Mouse (Mus musculus) heart, embryonic 15.5 days (tissue): ENCODE data around the gene Rb1. TPM values are rescaled to one million over a fixed set of nuclear protein-coding genes. Genes with fewer than 3 reads are reported as not detected.

ENCODE experiments used
- ATAC-seq: fragments of 200-750 bp; cut with Nextera tagmentation; replicated peaks from 2 replicates; pipeline ENCODE4 v1.8.0; 2017; ENCODE audit warnings: low read depth, moderate TSS enrichment; ENCODE audit not compliant: insufficient number of reproducible peaks, insufficient read depth, low FRiP score
- H3K27ac ChIP-seq: fragments of 300-500 bp; sonication (generic); 2 replicates; pipeline ENCODE4 v1.5.1; 2015; ENCODE audit warnings: mild to moderate bottlenecking, inconsistent platforms
- H3K27me3 ChIP-seq: fragments of 300-500 bp; sonication (generic); 2 replicates; pipeline ENCODE4 v1.6.1; 2015; ENCODE audit warnings: inconsistent platforms
- H3K36me3 ChIP-seq: fragments of 300-500 bp; sonication (generic); 2 replicates; pipeline ENCODE4 v1.6.1; 2015; ENCODE audit warnings: mild to moderate bottlenecking, inconsistent platforms
- H3K4me1 ChIP-seq: fragments of 300-500 bp; sonication (generic); replicated peaks from 2 replicates; pipeline ENCODE4 v1.6.1; 2015; ENCODE audit warnings: inconsistent platforms
- H3K4me2 ChIP-seq: fragments of 300-500 bp; sonication (generic); 2 replicates; pipeline ENCODE4 v1.6.1; 2015; ENCODE audit warnings: inconsistent platforms, mild to moderate bottlenecking, moderate library complexity
- H3K4me3 ChIP-seq: fragments of 300-500 bp; sonication (generic); 2 replicates; pipeline ENCODE4 v1.5.1; 2015; ENCODE audit warnings: mild to moderate bottlenecking, inconsistent platforms
- H3K9ac ChIP-seq: fragments of 300-500 bp; sonication (generic); 2 replicates; pipeline ENCODE4 v1.6.1; 2015; ENCODE audit warnings: mild to moderate bottlenecking, inconsistent platforms
- H3K9me3 ChIP-seq: fragments of 300-500 bp; sonication (generic); replicated peaks from 2 replicates; pipeline ENCODE4 v1.6.1; 2016; ENCODE audit warnings: inconsistent platforms
- WGBS: fragments of 180-500 bp; shearing (Covaris S2); methylation state at CpG from one replicate; pipeline ENCODE4 v1.1.7; 2015; ENCODE audit warnings: mixed read lengths; 5-methylcytosine and 5-hydroxymethylcytosine counted together
- polyA plus RNA-seq: library from polyadenylated mRNA; unstranded; fragments of >200 nt; fragmentation: Nextera tagmentation; extraction: Ambion mirVana; gene quantifications from 2 replicates; pipeline ENCODE4 v1.2.1, GENCODE M21; 2015

The Rb1 gene
- polyA plus RNA-seq, 1 experiment from 2014 or later, result 9.9 TPM

GRCm38 (mm10) chr14:73333880-73334279 is 8.3 kb upstream of the Rb1 start:
- no peak overlapping the region for H3K27ac ChIP-seq
- WGBS, result 76% methylated on average over 3 of the region's 3 CpGs
- no peaks in the 10 kb centered on the region for H3K27me3 ChIP-seq
- H3K9ac ChIP-seq, result no peak overlapping the region
- H3K9me3 ChIP-seq, result no peaks in the 10 kb centered on the region
- no peak for ATAC-seq
- H3K4me3 ChIP-seq, result no peak overlapping the region
- no peak overlapping the region for H3K4me2 ChIP-seq
- no peaks in the 10 kb centered on the region for H3K4me1 ChIP-seq
- no peaks in the 10 kb centered on the region for H3K36me3 ChIP-seq

- 69% methylated on average over 4 of the region's 4 CpGs for WGBS
- H3K4me1 ChIP-seq, result peaks cover 8% of the 10 kb centered on the region
- H3K27me3 ChIP-seq, result no peaks in the 10 kb centered on the region
- no peak overlapping the region for H3K9ac ChIP-seq
- H3K4me2 ChIP-seq, result no peak overlapping the region
- no peak overlapping the region for H3K27ac ChIP-seq
- no peak overlapping the region for H3K4me3 ChIP-seq
- no peak for ATAC-seq
- H3K36me3 ChIP-seq, result no peaks in the 10 kb centered on the region
- no peaks in the 10 kb centered on the region for H3K9me3 ChIP-seq
Measured at GRCm38 (mm10) chr14:73331386-73331785, 5.8 kb upstream of the Rb1 start.

- Histone ChIP-seq H3K9me3 (no peaks in the 10 kb centered on the region), H3K27ac (no peak overlapping the region)
- WGBS, result 75% methylated on average over 2 of the region's 2 CpGs
Measured at GRCm38 (mm10) chr14:73329871-73330270, 4.2 kb upstream of the Rb1 start.

GRCm38 (mm10) chr14:73326511-73326910 is 889 bp upstream of the Rb1 start:
- Histone ChIP-seq H3K4me3 (peak overlapping the region; percentile 96), H3K36me3 (no peaks in the 10 kb centered on the region), H3K27me3 (no peaks in the 10 kb centered on the region), H3K27ac (peak overlapping the region; percentile 95), H3K9ac (peak overlapping the region; percentile 95), H3K4me2 (peak overlapping the region; percentile 91), H3K4me1 (peaks cover 13% of the 10 kb centered on the region), H3K9me3 (no peaks in the 10 kb centered on the region)
- no peak for ATAC-seq
- WGBS, result 10% methylated on average over 8 of the region's 8 CpGs

More at GRCm38 (mm10) chr14:73329871-73330270, 4.2 kb upstream of the Rb1 start:
- Histone ChIP-seq H3K4me1 (peaks cover 9% of the 10 kb centered on the region), H3K4me3 (no peak overlapping the region), H3K9ac (no peak overlapping the region), H3K4me2 (no peak overlapping the region), H3K27me3 (no peaks in the 10 kb centered on the region), H3K36me3 (no peaks in the 10 kb centered on the region)
- ATAC-seq, result no peak

- no peaks in the 10 kb centered on the region for H3K36me3 ChIP-seq
- ATAC-seq, result peak; percentile 50
- peak overlapping the region; percentile 96 for H3K4me3 ChIP-seq
- H3K27ac ChIP-seq, result peak overlapping the region; percentile 95
- no peaks in the 10 kb centered on the region for H3K27me3 ChIP-seq
- H3K4me2 ChIP-seq, result peak overlapping the region; percentile 91
- peaks cover 13% of the 10 kb centered on the region for H3K4me1 ChIP-seq
- peak overlapping the region; percentile 95 for H3K9ac ChIP-seq
- WGBS, result under 1% methylated on average over 48 of the region's 55 CpGs
- no peaks in the 10 kb centered on the region for H3K9me3 ChIP-seq
Measured at GRCm38 (mm10) chr14:73324634-73325455, 777 bp downstream of the Rb1 start.

- no peaks in the 10 kb centered on the region for H3K27me3 ChIP-seq
- 83% methylated on average over 2 of the region's 2 CpGs for WGBS
- no peaks in the 10 kb centered on the region for H3K36me3 ChIP-seq
- H3K27ac ChIP-seq, result no peak overlapping the region
- ATAC-seq, result no peak
- no peaks in the 10 kb centered on the region for H3K9me3 ChIP-seq
- H3K9ac ChIP-seq, result no peak overlapping the region
- no peak overlapping the region for H3K4me3 ChIP-seq
- peaks cover 13% of the 10 kb centered on the region for H3K4me1 ChIP-seq
- peak overlapping the region; percentile 91; the same call in 1 of the 2 replicates for H3K4me2 ChIP-seq
Measured at GRCm38 (mm10) chr14:73323965-73324364, 1.7 kb downstream of the Rb1 start.

GRCm38 (mm10) chr14:73322142-73322541 is 3.5 kb downstream of the Rb1 start:
- ATAC-seq, result no peak
- Histone ChIP-seq H3K4me1 (peaks cover 12% of the 10 kb centered on the region), H3K4me2 (no peak overlapping the region), H3K27me3 (no peaks in the 10 kb centered on the region), H3K9ac (no peak overlapping the region), H3K9me3 (no peaks in the 10 kb centered on the region), H3K36me3 (no peaks in the 10 kb centered on the region), H3K27ac (no peak overlapping the region), H3K4me3 (no peak overlapping the region)
- WGBS, result 82% methylated on average over 3 of the region's 3 CpGs

GRCm38 (mm10) chr14:73316933-73317332 is 8.7 kb downstream of the Rb1 start:
- no peak for ATAC-seq
- H3K9ac ChIP-seq, result no peak overlapping the region
- no peaks in the 10 kb centered on the region for H3K9me3 ChIP-seq
- H3K36me3 ChIP-seq, result no peaks in the 10 kb centered on the region
- no peaks in the 10 kb centered on the region for H3K27me3 ChIP-seq
- H3K4me1 ChIP-seq, result peaks cover 9% of the 10 kb centered on the region
- no peak overlapping the region for H3K27ac ChIP-seq
- H3K4me2 ChIP-seq, result no peak overlapping the region
- no peak overlapping the region for H3K4me3 ChIP-seq

- Histone ChIP-seq H3K9ac (no peak overlapping the region), H3K36me3 (no peaks in the 10 kb centered on the region), H3K9me3 (no peaks in the 10 kb centered on the region), H3K4me2 (no peak overlapping the region), H3K27ac (no peak overlapping the region), H3K27me3 (no peaks in the 10 kb centered on the region), H3K4me3 (no peak overlapping the region), H3K4me1 (peaks cover 9% of the 10 kb centered on the region)
- no peak for ATAC-seq
- 82% methylated on average over 4 of the region's 4 CpGs for WGBS
Measured at GRCm38 (mm10) chr14:73313864-73314263, 11.8 kb downstream of the Rb1 start.

- no peaks in the 10 kb centered on the region for H3K36me3 ChIP-seq
- H3K4me3 ChIP-seq, result no peak overlapping the region
- 27% methylated on average over 5 of the region's 5 CpGs for WGBS
- no peaks in the 10 kb centered on the region for H3K27me3 ChIP-seq
- no peaks in the 10 kb centered on the region for H3K9me3 ChIP-seq
- no peak overlapping the region for H3K9ac ChIP-seq
- no peak overlapping the region for H3K27ac ChIP-seq
- H3K4me1 ChIP-seq, result peaks cover 11% of the 10 kb centered on the region
- 0 out of 2 replicates have a peak overlapping the region, but pooled peaks have one; percentile 11 for H3K4me2 ChIP-seq
- ATAC-seq, result 0 out of 2 replicates have a peak, but pooled peaks have one; percentile 39
Measured at GRCm38 (mm10) chr14:73313396-73313795, 12.2 kb downstream of the Rb1 start.

- no peaks in the 10 kb centered on the region for H3K36me3 ChIP-seq
- no peaks in the 10 kb centered on the region for H3K9me3 ChIP-seq
- no peak overlapping the region for H3K9ac ChIP-seq
- ATAC-seq, result no peak
- 0 out of 2 replicates have a peak overlapping the region, but pooled peaks have one; percentile 11 for H3K4me2 ChIP-seq
- peaks cover 14% of the 10 kb centered on the region for H3K4me1 ChIP-seq
- H3K27ac ChIP-seq, result no peak overlapping the region
- no peak overlapping the region for H3K4me3 ChIP-seq
- no peaks in the 10 kb centered on the region for H3K27me3 ChIP-seq
- 71% methylated on average over 5 of the region's 5 CpGs for WGBS
Measured at GRCm38 (mm10) chr14:73312909-73313308, 12.7 kb downstream of the Rb1 start.

- Histone ChIP-seq H3K4me3 (no peak overlapping the region), H3K27me3 (no peaks in the 10 kb centered on the region), H3K27ac (no peak overlapping the region), H3K4me1 (peaks cover 5% of the 10 kb centered on the region; the same call in 1 of the 2 replicates), H3K4me2 (no peak overlapping the region), H3K36me3 (no peaks in the 10 kb centered on the region), H3K9me3 (no peaks in the 10 kb centered on the region), H3K9ac (no peak overlapping the region)
- 97% methylated on average over 1 of the region's 1 CpGs for WGBS
- ATAC-seq, result no peak
Measured at GRCm38 (mm10) chr14:73307490-73307889, 18.1 kb downstream of the Rb1 start.
